Mouse (Mus musculus) neural tube, embryonic 12.5 days (tissue): ENCODE results near the gene Cldn14. TPM values are rescaled to one million over a fixed set of nuclear protein-coding genes. Genes with fewer than 3 reads are reported as not detected.
A peak's percentile ranks its signal among the peaks of the same experiment; 100 is the strongest.

Experiments
- ATAC-seq: fragments of 200-750 bp; cut with Nextera tagmentation; 2 replicates; pipeline ENCODE4 v1.8.0; 2017; ENCODE audit warnings: low read depth, mild to moderate bottlenecking, moderate TSS enrichment, moderate library complexity; ENCODE audit not compliant: low FRiP score
- H3K27ac ChIP-seq: fragments of 300-500 bp; sonication (generic); 2 replicates; pipeline ENCODE4 v1.5.1; 2016
- H3K27me3 ChIP-seq: fragments of 300-500 bp; sonication (generic); replicated peaks from 2 replicates; pipeline ENCODE4 v1.6.1; 2016; ENCODE audit warnings: mild to moderate bottlenecking
- H3K36me3 ChIP-seq: fragments of 300-500 bp; sonication (generic); 2 replicates; pipeline ENCODE4 v1.6.1; 2016; ENCODE audit warnings: mild to moderate bottlenecking
- H3K4me1 ChIP-seq: fragments of 300-500 bp; sonication (generic); 2 replicates; pipeline ENCODE4 v1.6.1; 2016
- H3K4me2 ChIP-seq: fragments of 300-500 bp; sonication (generic); replicated peaks from 2 replicates; pipeline ENCODE4 v1.6.1; 2016; ENCODE audit warnings: mild to moderate bottlenecking
- H3K4me3 ChIP-seq: fragments of 300-500 bp; sonication (generic); 2 replicates; pipeline ENCODE4 v1.5.1; 2016
- H3K9ac ChIP-seq: fragments of 300-500 bp; sonication (generic); 2 replicates; pipeline ENCODE4 v1.6.1; 2016; ENCODE audit warnings: mild to moderate bottlenecking
- H3K9me3 ChIP-seq: fragments of 300-500 bp; sonication (generic); 2 replicates; pipeline ENCODE4 v1.6.1; 2016; ENCODE audit warnings: mild to moderate bottlenecking
- WGBS: fragments of 180-500 bp; shearing (Covaris S2); methylation state at CpG from one replicate; pipeline ENCODE4 v1.1.7; 2016; 5-methylcytosine and 5-hydroxymethylcytosine counted together
- polyA plus RNA-seq: library from polyadenylated mRNA; unstranded; fragments of >200 nt; fragmentation: Nextera tagmentation; extraction: Ambion mirVana; gene quantifications from 2 replicates; pipeline ENCODE4 v1.2.1, GENCODE M21; 2016

Gene Cldn14
- polyA plus RNA-seq, 1 experiment from 2014 or later, result 0.56 TPM

DNA sequence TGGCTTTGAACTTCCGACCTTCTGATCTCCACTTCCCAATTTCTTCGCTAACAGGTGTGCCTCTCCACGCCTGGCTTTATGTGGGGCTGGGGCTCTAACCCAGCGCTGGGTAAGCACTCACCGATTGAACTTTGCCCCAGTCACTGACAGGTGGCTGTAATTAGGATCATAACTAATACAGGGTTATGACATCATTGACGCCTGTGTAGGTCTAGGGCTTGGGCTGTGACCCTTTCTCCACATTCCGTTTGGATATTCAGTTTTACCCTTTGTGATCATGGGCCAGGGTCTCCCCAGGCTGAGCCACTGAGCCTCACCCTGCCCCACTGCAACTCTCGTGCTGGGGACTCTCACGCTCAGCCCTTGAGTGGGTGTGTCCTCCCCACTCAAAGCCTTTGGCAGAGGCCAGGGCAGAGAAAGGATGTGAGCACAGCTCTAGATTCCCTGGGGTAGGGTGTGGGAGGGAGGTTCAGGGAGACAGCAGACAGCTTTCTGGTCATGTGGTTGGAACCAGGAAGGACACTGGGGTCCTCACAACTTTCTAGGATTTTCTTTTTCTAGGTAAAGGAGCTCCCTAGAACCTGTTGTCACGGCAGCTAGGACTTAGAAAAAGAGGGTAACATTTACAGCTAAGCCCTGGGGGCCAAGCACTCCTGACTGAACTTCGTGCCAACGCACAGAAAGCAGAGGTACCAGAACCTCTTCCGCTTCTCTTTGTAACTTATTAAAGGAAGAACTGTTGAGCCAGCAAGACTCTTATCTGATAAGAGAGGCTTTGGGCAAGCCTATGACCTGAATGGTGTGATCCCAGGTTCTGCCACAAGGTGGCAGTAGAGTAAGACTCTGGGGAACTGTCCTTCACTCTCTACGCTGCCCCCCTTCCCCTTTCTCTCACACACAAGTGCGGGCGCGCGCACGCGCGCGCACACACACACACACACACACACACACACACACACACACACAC, 90.6 kb downstream of the Cldn14 start:
- 41% methylated on average over 22 of the region's 22 CpGs for WGBS
- no peak overlapping the region for H3K9ac ChIP-seq
- H3K27me3 ChIP-seq, result no peaks in the 10 kb centered on the region
- no peak overlapping the region for H3K27ac ChIP-seq
- H3K4me1 ChIP-seq, result peaks cover 6% of the 10 kb centered on the region
- H3K4me2 ChIP-seq, result peak overlapping the region; percentile 52
- no peaks in the 10 kb centered on the region for H3K9me3 ChIP-seq
- H3K36me3 ChIP-seq, result no peaks in the 10 kb centered on the region
- H3K4me3 ChIP-seq, result no peak overlapping the region
- ATAC-seq, result peak; percentile 61

DNA sequence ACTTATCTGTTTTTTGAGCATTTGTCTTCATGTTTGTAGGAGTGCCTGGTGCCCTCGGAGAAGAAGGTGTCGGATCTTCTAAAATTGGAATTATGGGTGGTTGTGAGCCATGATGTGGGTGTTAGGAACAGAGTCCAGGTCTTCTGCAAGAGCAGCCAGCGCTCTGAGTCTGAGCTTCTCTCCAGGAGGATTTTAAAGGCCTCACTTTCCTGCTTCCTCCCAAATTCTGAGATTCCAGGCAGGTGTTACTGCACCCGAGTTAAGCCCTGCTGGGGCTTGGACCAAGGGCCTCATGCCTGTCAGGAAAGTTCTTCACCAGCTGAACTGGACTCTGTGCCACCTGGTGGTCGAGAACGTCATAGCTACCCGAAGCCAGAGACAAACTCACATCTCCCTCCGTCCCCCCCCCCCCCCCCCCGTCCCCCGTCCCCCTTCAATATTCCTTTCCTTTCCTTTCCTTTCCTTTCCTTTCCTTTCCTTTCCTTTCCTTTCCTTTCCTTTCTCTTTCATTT, 93.2 kb downstream of the Cldn14 start:
- Histone ChIP-seq H3K27me3 (no peaks in the 10 kb centered on the region), H3K4me2 (no peak overlapping the region), H3K27ac (no peak overlapping the region), H3K9me3 (no peaks in the 10 kb centered on the region), H3K9ac (no peak overlapping the region), H3K4me1 (peaks cover 6% of the 10 kb centered on the region), H3K36me3 (no peaks in the 10 kb centered on the region), H3K4me3 (no peak overlapping the region)
- 47% methylated on average over 7 of the region's 10 CpGs for WGBS
- ATAC-seq, result no peak

DNA sequence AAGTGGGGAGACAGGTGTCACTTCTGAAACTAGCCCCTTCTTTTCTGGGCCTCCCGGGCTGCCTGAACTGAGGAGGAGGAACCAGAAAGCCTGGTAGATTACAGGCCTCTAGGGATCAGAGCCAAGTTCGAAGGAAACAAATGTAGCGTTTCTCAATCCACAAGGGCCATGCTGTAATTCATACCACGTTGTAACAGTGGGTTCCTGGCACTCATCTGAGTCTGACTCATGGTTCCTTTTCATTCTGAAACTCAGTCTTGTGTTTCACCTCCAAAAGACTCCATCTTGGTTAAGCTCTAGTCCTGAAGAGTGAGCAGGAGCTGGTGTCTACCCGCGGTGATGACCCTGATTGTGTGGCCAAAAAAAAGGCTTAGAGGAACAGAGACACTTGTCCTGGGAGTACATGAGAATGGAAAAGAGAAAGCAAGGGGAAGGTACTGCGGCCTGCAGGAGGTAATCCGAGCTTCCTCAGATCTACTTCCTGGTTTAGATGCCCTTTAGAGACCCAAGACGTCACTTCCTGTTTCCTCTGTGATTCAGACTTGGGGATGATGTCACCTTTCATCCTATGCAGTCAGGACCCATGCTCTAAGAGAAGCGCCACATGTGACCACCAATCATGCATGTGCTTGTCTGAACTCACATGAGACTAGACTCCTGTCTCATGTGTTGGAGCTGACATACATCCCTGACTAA, 94.6 kb downstream of the Cldn14 start:
- Histone ChIP-seq H3K4me3 (no peak overlapping the region), H3K9me3 (no peaks in the 10 kb centered on the region), H3K4me1 (peaks cover 6% of the 10 kb centered on the region; the same call in 1 of the 2 replicates), H3K4me2 (no peak overlapping the region), H3K27ac (no peak overlapping the region), H3K27me3 (no peaks in the 10 kb centered on the region), H3K9ac (no peak overlapping the region), H3K36me3 (no peaks in the 10 kb centered on the region)
- WGBS, result 83% methylated on average over 10 of the region's 10 CpGs
- no peak for ATAC-seq

DNA sequence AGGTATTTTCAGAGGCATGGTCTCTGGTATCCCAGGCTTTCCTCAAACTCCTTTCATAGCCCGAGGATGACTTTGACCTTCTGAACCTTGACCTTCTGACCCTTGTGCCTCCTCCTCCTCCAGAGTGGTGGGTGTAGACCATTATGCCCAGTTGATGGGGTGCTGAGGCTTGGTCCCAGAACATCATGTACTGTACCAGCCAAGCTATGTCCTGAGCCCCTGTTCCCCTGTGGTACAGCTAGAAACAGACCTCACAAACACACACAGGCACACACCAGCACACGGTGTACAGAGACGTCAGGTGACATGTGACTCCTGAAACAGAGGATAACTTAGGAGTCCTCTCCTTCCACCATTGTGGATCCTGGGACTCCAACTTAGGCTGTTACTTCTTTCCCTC, 95.8 kb downstream of the Cldn14 start:
- Histone ChIP-seq H3K4me3 (no peak overlapping the region), H3K9ac (no peak overlapping the region), H3K4me1 (no peaks in the 10 kb centered on the region), H3K9me3 (no peaks in the 10 kb centered on the region), H3K36me3 (no peaks in the 10 kb centered on the region), H3K27ac (no peak overlapping the region), H3K27me3 (no peaks in the 10 kb centered on the region), H3K4me2 (no peak overlapping the region)
- ATAC-seq, result no peak
- WGBS, result 74% methylated on average over 3 of the region's 3 CpGs

DNA sequence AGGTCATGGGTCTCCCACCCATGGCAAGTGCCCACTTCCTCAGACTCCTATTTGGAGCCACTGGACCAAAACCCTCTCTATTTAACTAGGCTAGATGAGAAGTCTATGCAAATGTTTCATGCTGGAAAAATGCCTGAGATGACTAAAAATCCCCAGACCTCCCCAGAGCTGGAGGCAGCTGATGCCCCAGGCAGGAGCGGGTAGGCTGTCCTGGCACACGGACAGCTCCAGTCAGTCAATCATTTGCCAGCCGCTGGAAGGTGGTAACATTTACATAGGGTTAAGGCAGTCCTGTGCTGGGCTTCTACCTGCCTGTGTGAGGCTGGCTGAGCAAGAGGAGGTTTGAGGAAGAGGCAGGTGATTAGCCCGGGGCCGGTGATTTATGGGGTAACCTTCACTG, 96.5 kb downstream of the Cldn14 start:
- no peaks in the 10 kb centered on the region for H3K36me3 ChIP-seq
- ATAC-seq, result 0 out of 2 replicates have a peak, but pooled peaks have one; percentile 17
- H3K27me3 ChIP-seq, result no peaks in the 10 kb centered on the region
- no peak overlapping the region for H3K4me2 ChIP-seq
- no peak overlapping the region for H3K4me3 ChIP-seq
- H3K4me1 ChIP-seq, result no peaks in the 10 kb centered on the region
- no peaks in the 10 kb centered on the region for H3K9me3 ChIP-seq
- whole genome bisulfite sequencing, result 65% methylated on average over 5 of the region's 5 CpGs
- no peak overlapping the region for H3K9ac ChIP-seq
- H3K27ac ChIP-seq, result no peak overlapping the region

DNA sequence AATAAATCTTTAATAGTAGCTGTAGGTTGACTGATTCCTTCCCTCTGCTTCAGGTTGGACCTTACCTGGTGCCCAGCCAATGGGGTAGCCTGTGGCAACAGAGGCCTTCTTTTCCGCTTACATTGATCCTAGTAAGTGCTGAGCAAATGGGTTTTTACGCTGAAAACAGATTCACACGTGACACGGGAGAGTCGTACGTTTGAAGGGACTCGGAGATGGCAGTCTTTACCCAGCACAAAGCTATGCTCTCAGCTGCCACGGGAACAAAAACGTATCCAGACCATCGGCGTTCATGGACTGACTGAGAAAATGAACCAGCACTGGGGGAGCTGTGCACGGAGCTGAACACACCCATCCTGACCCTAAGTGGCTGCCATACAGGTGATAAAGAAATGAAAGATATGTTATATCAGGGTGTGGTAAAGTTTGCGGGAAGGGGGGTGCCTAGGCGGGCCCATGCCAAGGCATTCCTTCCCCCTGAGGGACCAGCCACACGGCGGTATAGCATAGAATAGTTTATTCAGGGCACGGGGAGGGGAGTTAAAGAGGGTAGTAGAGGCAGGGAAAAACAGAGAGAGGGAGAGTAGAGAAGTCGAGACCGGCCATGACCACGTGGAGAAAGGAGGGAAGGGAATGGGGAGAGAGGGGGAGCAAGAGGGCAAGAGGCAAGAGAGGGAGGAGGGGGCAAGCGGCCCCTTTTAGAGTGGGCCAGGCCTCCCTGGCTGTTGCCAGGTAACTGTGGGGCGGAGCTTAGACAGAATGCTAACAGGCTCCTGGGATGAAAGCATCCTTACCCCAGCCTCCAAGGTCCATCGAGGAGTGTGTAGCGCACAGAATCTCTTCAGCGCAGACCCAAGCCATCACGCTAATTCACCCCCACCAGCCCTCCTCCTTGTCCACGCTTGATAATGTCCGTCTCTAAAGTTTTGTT, 97.6 kb downstream of the Cldn14 start:
- H3K4me3 ChIP-seq, result no peak overlapping the region
- WGBS, result 67% methylated on average over 28 of the region's 28 CpGs
- H3K9me3 ChIP-seq, result no peaks in the 10 kb centered on the region
- H3K4me1 ChIP-seq, result no peaks in the 10 kb centered on the region
- no peak overlapping the region for H3K4me2 ChIP-seq
- ATAC-seq, result no peak
- H3K27ac ChIP-seq, result no peak overlapping the region
- H3K27me3 ChIP-seq, result no peaks in the 10 kb centered on the region
- H3K9ac ChIP-seq, result no peak overlapping the region
- H3K36me3 ChIP-seq, result no peaks in the 10 kb centered on the region; the same call in 1 of the 2 replicates

DNA sequence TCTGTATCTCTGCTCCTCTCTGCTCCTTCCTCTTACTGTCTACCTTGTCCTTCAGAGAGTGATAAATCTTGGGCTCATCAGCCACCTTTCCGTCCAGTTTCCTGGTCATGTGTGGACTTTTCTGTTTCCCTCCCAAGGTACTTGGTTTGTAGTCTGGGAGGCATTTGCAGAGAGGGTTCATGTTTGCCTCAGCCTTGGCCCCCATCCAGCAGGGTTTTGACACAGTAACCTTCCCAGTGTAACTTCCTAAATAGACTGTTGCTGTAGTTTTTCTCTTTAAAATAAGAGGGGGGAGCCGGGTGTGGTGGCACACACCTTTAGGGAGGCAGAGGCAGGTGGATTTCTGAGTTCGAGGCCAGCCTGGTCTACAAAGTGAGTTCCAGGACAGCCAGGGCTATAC, 98.7 kb downstream of the Cldn14 start:
- Histone ChIP-seq H3K4me3 (no peak overlapping the region), H3K4me2 (no peak overlapping the region), H3K9me3 (no peaks in the 10 kb centered on the region), H3K27me3 (no peaks in the 10 kb centered on the region), H3K36me3 (peaks cover under 1% of the 10 kb centered on the region; the same call in 1 of the 2 replicates), H3K9ac (no peak overlapping the region), H3K27ac (no peak overlapping the region), H3K4me1 (no peaks in the 10 kb centered on the region)
- ATAC-seq, result no peak
- WGBS, result 90% methylated on average over 3 of the region's 3 CpGs

DNA sequence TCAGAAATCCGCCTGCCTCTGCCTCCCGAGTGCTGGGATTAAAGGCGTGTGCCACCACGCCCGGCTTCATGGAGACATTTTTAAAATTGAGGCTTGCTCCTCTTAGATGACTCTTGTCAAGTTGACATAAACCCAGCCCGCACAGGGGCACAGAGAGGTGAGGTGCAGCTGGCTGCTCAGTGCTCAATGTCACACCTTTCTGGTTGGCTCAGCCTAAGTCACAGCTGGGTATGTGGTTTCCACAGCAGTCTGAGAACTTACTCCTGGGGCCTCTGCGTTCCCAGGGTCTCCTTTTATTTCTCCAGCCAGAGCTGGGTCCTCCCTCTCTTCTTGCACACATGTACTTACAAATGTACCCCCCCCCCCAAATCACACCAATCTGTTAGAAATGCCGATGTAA, 100.4 kb downstream of the Cldn14 start:
- Histone ChIP-seq H3K4me2 (no peak overlapping the region), H3K27me3 (no peaks in the 10 kb centered on the region), H3K9me3 (no peaks in the 10 kb centered on the region), H3K36me3 (peaks cover 5% of the 10 kb centered on the region; the same call in 1 of the 2 replicates), H3K4me1 (no peaks in the 10 kb centered on the region), H3K9ac (no peak overlapping the region), H3K27ac (no peak overlapping the region), H3K4me3 (no peak overlapping the region)
- ATAC-seq, result no peak
- WGBS, result 93% methylated on average over 8 of the region's 8 CpGs

DNA sequence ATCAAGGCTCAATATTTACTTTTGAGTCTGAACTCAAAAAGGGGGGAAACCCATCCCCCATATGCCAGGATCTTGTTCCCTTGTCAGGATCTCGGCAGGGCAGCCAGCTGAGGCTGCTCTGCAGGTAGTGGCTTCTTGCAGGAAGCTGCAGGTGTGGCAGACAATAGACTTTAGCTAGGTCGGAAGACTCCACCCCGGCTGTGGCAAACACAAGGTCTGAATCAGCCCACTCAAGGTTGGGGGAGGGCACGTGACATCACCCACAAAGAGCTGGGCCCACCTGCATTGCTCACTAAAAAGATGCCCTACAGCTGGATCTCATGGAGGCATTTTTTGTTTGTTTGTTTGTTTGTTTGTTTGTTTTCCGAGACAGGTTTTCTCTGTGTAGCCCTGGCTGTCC, 100.9 kb downstream of the Cldn14 start:
- no peaks in the 10 kb centered on the region for H3K27me3 ChIP-seq
- H3K4me1 ChIP-seq, result no peaks in the 10 kb centered on the region
- no peak overlapping the region for H3K27ac ChIP-seq
- H3K9me3 ChIP-seq, result no peaks in the 10 kb centered on the region
- no peak for ATAC-seq
- H3K4me3 ChIP-seq, result no peak overlapping the region
- no peak overlapping the region for H3K4me2 ChIP-seq
- peaks cover 5% of the 10 kb centered on the region; the same call in 1 of the 2 replicates for H3K36me3 ChIP-seq
- H3K9ac ChIP-seq, result no peak overlapping the region
- whole genome bisulfite sequencing, result 83% methylated on average over 5 of the region's 5 CpGs

DNA sequence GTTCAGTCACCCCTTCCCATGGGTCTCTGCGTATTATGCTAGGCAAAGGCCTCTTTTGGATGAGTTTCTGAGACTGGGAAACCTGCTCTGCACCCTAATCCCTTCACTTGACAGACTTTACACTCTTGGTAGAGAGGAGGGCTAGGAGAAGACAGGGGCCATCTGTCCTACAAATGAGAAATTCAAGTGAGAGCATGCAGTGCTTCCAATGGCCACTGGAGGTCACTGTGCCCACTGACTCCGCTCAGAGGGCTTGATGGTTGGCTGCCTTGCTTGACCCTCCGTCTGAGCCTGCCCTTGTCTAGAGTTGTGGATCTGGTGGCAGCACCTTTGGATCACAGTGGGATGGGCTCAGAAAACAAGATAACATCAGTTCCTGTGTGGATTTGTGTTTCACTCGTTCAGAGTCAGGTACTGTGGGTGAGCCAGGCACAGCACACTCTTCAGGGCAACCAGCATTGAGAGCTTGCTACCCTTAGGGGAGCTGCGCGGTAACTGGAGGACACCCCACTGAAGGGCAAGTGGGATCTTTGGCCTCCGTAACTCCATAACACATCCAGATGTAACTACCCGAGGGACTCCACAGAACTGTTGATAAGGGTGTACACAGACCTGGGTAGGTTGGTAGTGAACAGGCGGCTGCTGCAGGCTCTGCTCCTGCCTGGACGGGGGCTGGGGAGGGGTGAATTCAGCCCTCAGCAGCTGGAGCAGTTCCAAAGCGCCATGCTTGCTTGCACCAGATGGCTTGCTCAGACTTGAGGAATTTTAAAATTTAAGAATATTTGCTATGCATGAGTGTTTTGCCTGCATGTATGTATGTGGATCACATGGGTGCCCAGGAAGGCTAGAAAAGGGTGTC, 102.3 kb downstream of the Cldn14 start:
- ATAC-seq, result no peak
- peaks cover 10% of the 10 kb centered on the region; the same call in 1 of the 2 replicates for H3K36me3 ChIP-seq
- WGBS, result 72% methylated on average over 11 of the region's 11 CpGs
- H3K27me3 ChIP-seq, result no peaks in the 10 kb centered on the region
- H3K9me3 ChIP-seq, result no peaks in the 10 kb centered on the region
- no peak overlapping the region for H3K27ac ChIP-seq
- H3K4me3 ChIP-seq, result no peak overlapping the region
- no peak overlapping the region for H3K9ac ChIP-seq
- H3K4me1 ChIP-seq, result no peaks in the 10 kb centered on the region
- no peak overlapping the region for H3K4me2 ChIP-seq

DNA sequence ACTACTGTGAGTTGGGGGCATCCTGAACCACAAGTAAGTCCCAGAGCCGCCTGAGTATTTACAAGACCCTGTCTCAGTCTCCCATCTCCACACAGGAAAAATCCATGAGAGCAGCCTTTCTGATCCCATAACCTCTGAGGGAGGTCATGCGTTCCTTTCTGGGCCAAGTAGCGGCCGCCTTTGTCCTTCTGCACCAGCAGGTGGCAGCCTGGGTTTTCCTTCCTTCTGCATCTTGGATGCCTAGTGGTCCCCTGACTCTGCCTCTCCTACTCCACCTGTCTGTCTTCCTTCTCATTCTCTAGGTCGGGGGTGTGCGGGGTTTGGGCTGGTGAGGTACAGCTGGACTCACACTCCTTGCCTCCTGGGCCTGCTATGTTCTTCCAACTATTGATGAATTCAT, 105.6 kb downstream of the Cldn14 start:
- Histone ChIP-seq H3K27ac (no peak overlapping the region), H3K4me2 (no peak overlapping the region), H3K4me1 (no peaks in the 10 kb centered on the region), H3K27me3 (no peaks in the 10 kb centered on the region), H3K36me3 (peaks cover 19% of the 10 kb centered on the region), H3K4me3 (no peak overlapping the region), H3K9me3 (no peaks in the 10 kb centered on the region), H3K9ac (no peak overlapping the region)
- no peak for ATAC-seq
- WGBS, result 82% methylated on average over 6 of the region's 6 CpGs
